Mouse (Mus musculus): ENCODE data around the gene Babam2.

Gene Babam2

GRCm38 (mm10) chr5:32043153-32043552, 345.7 kb downstream of the Babam2 start:
- no peak for DNase-seq (ENCODE audit: low spot score in 2 of 2)

DNA sequence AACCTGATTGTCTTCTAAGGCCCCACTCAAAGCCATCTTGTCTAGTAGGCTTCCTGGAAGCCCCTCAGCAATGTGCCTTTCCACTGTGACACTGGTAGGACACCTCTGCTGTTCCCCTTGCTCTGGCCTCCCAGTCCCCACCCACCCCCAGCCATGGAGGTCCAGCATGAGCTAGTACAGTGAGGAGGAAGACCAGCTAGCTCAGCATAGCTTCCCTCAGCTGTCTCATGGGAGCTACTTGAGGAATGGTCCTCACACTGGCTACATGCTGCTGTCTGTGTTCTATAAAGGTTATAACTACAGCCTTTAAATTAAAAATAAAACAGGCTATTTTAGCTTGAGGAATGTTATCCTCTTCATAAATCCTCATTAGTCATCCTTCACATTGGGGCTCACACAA, 346.5 kb downstream of the Babam2 start:
- no peak for DNase-seq (ENCODE audit: low spot score in 2 of 2)

DNA sequence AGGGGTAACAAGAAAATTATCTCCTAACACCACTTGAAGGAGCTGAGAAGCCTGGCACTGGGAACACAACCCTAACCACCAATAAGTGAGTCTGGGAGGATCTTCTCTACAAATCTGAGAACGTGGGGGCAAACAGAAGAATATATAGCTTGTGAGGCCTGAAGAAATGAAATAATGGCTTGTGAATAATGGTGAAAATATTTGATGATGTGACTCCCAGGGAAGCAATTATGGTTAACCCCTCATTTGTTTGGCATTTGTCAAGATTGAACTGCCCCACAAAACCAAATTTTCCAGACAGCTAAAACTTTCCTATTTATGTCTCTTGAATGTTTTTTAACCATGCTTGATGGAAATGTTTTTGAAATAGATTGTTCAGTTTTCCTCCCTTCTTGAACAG, 354.4 kb downstream of the Babam2 start:
- DNase-seq (ENCODE audit: low spot score in 2 of 2), result no peak

GRCm38 (mm10) chr5:32052467-32052866, 355.0 kb downstream of the Babam2 start:
- no peak for DNase-seq (ENCODE audit: low spot score in 2 of 2)

GRCm38 (mm10) chr5:32053476-32053875, 356.0 kb downstream of the Babam2 start:
- no peak for DNase-seq (ENCODE audit: low spot score in 2 of 2)

GRCm38 (mm10) chr5:32055676-32056075, 358.2 kb downstream of the Babam2 start:
- no peak for DNase-seq (ENCODE audit: low spot score in 2 of 2)

GRCm38 (mm10) chr5:32056126-32056525, 358.6 kb downstream of the Babam2 start:
- DNase-seq (ENCODE audit: low spot score in 2 of 2), result no peak

DNA sequence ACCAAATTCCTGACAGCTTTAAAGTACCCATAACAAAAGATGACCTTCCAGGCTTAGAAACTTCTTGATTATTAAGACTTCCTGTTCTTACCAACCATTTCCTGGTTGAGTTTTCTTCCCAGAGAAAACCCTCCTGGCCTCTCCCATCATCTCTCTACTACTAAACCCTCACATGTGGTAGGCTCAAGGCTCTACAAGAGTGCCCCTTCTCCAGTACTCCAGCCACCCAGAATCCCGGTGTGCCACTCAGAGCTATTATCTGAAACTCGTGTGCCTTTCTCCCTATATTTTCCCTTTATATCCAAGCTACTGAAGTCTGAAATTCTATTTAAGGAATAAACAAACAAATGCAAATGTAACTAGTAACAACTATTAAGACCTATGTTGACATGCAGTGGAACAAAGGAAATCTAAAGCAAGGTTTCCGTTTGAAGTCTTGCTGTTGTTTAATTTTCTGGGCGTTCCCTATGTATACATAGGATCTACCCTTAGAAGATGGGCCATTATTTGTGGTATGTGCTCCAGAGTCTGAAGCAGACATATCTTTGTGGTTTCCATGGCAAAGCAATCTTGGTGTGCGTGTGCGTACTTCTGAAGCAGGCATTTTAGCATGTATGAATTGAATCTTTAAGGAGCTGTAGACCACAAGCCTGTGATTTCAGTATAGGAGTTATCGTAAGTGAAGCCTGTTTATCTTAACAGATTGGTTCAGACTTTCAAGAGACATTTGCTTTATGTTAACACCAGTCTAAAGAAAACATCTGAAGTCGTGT, 361.2 kb downstream of the Babam2 start:
- no peak for DNase-seq (ENCODE audit: low spot score in 2 of 2)

DNA sequence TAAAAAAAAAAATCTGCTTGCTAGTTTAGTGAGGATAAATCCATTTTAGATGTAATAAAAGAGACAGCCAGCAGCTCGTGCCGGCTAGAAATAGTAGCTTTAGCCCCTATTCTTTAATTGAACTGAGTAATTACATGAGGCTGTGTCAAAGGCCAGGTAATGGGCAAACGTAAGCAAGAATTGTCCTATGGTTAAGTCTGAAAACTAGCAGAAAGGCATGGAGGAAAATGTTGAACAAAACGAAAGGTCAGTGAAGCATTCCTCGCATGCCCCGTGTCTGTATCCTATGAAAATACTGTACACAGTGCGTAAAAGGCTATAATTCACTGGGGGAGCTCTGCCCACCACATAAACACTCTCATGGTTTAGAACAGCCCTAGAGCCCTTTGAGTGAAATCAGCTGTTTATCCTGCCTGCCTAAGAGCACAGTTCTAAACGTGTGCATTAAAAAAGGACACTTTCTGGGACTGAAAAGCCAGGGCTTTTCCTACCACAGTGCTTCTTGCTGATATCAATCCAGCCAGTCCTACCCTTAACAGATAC, 361.8 kb downstream of the Babam2 start:
- DNase-seq (ENCODE audit: low spot score in 2 of 2), result no peak

- no peak for DNase-seq (ENCODE audit: low spot score in 2 of 2)
Observed at GRCm38 (mm10) chr5:32060485-32060884, 363.0 kb downstream of the Babam2 start.

DNA sequence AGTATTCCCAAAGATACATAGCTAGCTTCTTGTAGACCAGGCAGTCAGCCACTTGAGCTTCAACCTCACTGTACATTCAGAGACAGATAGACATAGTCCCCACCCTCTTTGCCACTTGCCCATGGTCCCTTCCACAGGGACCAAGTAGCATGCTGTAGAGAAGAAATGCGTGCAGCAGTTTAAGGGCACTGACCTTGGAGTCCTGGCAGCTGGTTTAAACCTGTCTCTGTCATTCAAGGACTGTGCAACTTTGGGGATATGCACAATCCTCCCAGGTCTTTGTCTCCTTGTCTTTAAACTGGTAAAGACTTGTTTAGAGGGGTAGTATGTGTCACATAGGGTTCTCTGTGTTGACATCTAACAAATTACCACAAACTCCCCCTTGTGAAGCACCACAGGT, 364.4 kb downstream of the Babam2 start:
- DNase-seq (ENCODE audit: low spot score in 2 of 2), result no peak

DNA sequence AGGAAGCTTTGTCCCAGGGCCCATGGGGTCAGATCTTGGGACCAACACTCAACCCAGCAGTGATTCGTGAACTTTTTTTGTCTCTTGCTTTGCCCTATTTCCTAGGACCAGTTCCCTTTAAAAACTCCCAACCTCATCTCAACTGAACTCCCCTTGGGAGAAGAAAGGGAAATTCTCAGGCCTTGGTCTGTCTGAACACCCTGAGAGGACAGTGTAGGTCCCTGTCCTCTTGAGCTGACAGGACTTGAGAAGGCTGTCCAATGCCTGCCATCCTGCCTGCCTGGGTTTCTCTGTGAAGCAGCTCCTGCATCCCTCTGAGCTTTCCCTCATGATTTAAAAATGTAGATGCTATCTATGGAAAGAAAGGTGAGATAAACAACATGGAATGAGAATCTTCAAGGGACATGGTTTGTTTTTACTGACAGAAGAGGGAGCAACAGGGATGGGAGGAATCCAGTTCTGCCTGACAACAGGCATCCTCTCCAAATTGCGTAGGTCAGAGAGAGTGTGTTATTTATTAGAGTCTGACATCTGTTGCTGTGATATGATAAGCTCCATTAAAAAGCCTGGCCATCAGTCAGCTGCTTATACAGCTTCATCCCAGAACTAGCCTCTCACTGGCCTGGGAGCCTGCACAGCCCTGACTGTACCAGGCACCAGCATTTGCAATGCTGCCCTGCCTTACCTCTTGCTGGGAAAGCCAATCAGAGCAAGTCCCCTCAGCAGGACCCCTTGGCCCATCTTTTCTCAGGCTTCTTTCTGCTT, 367.0 kb downstream of the Babam2 start:
- no peak for DNase-seq (ENCODE audit: low spot score in 2 of 2)

DNA sequence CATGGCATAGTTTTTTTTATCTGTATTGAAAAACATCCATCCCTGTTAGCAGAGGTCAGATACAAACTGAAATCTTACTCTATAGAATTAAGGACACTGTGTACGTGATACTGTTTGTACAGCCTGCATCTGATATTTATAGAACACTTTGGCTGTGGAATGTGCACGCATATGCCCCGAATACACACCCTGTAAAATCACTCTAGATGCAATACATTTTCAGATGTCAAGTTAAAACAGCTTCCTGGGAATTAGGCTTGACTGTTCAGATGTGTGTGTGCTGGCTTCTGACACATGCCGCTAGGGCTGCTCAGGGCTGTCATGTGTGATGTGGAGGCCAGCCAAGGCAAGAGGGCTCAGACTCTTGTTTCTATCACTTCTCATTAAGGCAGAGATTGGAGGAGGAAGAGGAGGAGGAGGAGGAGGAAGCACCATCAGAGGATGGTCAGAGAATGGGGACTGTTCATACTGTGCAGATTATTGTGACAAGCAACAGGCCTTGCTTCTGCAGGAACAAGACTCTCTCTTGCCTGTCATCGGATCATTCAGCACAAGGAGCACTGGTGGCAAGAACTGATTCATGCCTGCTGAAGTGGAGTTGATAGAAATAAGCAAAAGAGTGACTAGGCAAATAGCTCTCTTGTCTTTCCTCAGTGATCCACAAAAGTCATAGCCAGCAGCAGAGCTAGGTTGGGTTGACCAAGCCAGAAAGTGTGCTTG, 368.7 kb downstream of the Babam2 start:
- DNase-seq (ENCODE audit: low spot score in 2 of 2), result peak in 1 of 2 experiments; percentile 13

- DNase-seq (ENCODE audit: low spot score in 2 of 2), result peak in 1 of 2 experiments; percentile 8
Observed at GRCm38 (mm10) chr5:32066839-32067238, 369.4 kb downstream of the Babam2 start.

DNA sequence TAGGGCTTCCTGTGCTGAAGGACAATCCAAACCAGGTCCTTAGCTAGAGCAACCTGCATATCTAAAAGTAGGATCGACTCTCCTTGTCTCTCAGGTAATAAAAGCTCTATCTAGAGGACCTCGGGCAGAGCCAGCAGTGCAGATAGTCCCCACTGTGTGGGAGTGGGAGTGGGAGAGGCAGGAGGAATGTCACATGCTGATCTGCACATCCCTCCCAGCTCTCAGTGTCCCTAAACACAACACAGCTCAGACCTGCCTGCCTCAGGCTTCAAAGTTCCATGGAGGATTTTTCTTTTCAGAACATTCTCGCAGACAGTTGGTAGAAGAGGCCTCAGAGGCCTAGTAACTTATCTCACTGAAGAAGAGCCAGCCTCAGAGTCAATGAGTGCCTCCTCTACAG, 371.1 kb downstream of the Babam2 start:
- DNase-seq (ENCODE audit: low spot score in 2 of 2), result peak in 1 of 2 experiments; percentile 11

DNA sequence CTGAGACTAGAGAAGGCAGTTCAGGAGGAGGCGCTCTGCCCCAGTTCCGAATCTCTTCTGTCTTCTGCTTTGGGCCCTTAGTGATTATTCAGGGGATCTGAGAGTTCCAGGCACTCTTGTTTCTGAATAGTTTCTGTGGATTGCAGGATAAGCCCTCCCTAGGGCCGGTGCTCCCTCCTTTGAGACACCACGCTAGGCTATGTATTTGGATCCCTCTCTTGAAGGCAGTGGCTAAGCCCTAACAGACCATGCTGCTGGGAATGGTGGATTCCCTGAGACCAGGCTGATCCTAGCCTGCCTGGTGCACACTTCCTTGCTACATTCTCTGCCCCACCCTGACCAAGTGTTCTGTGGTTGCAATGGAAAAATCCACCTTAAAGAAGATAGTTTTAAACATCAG, 371.6 kb downstream of the Babam2 start:
- DNase-seq (ENCODE audit: low spot score in 2 of 2), result peak in 1 of 2 experiments; percentile 8

DNA sequence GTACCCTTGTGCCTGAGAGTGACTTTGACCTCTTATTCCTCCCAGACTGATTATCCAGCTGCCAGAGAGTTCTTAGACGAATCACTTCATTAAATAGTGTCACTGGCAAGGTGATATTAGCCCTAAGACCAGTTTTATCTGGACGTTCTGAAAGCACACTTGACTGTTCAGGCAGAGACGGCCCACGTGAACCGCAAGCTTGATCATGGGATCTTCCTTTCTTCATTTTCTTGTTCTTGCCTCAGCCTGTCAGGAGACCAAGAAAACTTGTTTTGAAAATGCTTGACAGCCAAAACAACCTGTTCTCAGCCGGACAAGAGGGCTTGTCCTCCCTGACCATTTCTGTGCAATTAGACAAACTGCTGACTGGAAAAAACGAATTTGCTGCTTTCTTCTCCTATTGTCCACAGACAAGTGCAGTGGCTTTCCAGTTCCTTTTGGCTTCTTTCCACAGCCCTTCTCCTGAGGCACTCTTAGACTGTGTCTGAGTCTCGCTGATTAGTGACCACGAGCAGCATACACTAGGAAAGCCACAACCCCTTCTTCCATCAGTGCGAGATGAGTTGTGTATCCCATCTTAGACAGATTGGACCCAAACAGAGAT, 372.2 kb downstream of the Babam2 start:
- peak in 1 of 2 experiments; percentile 17 for DNase-seq (ENCODE audit: low spot score in 2 of 2)

DNA sequence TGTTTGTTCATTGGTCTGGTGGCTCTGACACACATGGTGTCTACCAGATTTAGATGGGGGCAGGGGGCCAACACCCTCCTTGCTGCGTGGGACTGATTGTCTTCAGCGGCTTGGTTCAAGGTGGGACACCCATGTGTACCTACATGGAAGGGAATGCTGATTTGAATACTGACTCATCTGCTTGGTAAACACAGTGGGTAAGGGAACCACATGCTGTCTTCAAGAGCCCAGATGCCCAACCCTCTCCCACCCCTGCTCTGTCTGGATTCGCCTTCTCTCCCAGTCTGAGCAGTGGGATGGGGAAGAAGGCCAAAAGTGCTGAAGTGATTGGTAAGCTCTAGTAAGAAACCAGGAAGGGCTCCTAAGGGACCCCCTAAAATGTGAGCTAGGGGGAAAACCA, 373.3 kb downstream of the Babam2 start:
- peak in 1 of 2 experiments; percentile 6 for DNase-seq (ENCODE audit: low spot score in 2 of 2)

- DNase-seq (ENCODE audit: low spot score in 2 of 2), result no peak
Observed at GRCm38 (mm10) chr5:32071314-32071713, 373.8 kb downstream of the Babam2 start.

DNA sequence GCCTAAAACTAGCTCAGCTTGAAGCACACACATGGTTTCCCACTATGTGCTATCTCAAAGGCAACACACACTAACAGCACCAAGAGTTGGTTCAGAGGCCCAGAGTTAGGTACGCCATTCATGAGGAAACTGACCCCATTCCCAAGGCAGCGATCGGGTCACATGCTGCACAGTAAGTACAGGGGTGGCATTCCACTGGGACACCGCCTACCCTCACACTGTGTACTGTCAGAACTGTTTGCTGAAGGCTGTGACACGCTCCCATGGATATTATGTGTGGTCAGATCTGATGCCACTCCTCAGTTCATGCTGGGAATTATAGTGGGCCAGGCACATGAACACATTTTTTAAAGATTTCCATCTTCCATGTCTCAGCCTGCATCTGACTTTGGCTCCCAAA, 374.3 kb downstream of the Babam2 start:
- DNase-seq (ENCODE audit: low spot score in 2 of 2), result no peak

DNA sequence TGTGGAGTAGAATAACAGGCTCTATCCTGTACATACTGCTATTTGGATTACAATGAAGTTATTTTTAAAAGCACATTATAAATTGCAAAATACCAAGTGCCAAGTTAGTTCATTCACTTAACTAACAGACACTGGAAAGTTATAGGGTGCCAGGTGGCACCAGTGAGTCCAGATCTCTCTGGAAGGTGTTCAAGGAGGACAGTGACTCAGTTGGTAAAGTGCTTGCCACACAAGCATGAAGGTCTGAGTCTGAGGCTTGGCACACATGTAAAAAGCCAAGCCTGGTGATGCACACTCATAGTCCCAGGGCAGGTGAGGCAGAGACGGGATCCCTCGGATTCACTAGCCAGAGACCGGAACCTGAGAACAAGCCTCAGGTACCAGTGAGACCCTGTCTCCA, 375.4 kb downstream of the Babam2 start:
- DNase-seq (ENCODE audit: low spot score in 2 of 2), result no peak

DNA sequence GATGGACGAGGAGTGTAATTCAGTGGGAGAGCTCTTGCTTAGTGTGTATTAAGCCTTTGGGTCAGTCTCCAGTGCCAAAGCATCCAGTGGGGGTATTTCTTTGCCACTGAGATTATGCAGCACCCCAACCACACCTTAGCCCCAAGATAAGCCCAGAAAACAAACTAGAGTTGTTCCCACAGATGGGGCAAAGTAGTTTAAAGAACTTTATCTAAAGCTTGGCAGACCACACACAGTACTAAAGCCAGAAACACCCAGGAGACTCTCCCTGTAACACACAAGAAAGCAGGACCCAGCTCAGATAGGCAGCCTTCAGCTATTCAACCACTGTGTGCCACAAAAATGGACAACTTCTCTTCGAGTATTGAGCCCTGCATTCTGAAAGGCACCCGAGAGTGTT, 376.6 kb downstream of the Babam2 start:
- DNase-seq (ENCODE audit: low spot score in 2 of 2), result peak in 1 of 2 experiments; percentile 10
